8 mouse cellular contexts compared by ENCODE assay signal in genomic region chr11:95713811-95714241, GRCm38 (mm10). TPM values are rescaled to one million over a fixed set of nuclear protein-coding genes. Genes with fewer than 3 reads are reported as not detected.
A peak's percentile ranks its signal among the peaks of the same experiment; 100 is the strongest.
DNase-seq lines count a peak whose midpoint lies in the region; ATAC-seq and TF ChIP-seq lines count a peak whose summit lies in the region.

No protein-coding gene starts in this region.

- H3K27ac ChIP-seq in heart, embryonic 10.5 days = peak overlapping the region; percentile 98
- H3K27ac ChIP-seq in liver, adult 2 months (replicated peaks; ENCODE audit: insufficient read depth, low read depth, low read length) = peak overlapping the region; percentile 80; the same call in 1 of the 2 replicates
- H3K27ac ChIP-seq in midbrain, postnatal 0 days (ENCODE audit: low read depth, low read length) = peak overlapping the region; percentile 97; the same call in 1 of the 2 replicates

- TF ChIP-seq CTCF in liver, adult 2 months (IDR thresholded peaks at IDR 0.05; ENCODE audit: low read depth, low read length) = no peak
- no peak for TF ChIP-seq CTCF in midbrain, postnatal 0 days (IDR thresholded peaks at IDR 0.05)

- H3K4me3 ChIP-seq in heart, embryonic 10.5 days = peak overlapping the region; percentile 94
- H3K4me3 ChIP-seq in liver, adult 2 months (ENCODE audit: insufficient read depth, low read depth, low read length) = peak overlapping the region; percentile 75
- peak overlapping the region; percentile 63 for H3K4me3 ChIP-seq in midbrain, postnatal 0 days (ENCODE audit: low read depth, low read length)

- no peak for TF ChIP-seq POLR2A in liver, adult 2 months (IDR thresholded peaks at IDR 0.05; ENCODE audit: extremely low read depth, insufficient read depth, low read length)

- H3K9me3 ChIP-seq in heart, embryonic 10.5 days = no peaks in the 10 kb centered on the region
- H3K9me3 ChIP-seq in midbrain, postnatal 0 days (ENCODE audit: low read length) = no peaks in the 10 kb centered on the region

- intact Hi-C loops in heart, postnatal 10 days (cut with DNase I) = loop anchor here (2.0 kb wide), 1 partner anchor 37 kb away; no protein-coding TSS in a partner anchor

- peaks cover 15% of the 10 kb centered on the region for H3K4me1 ChIP-seq in heart, embryonic 10.5 days
- peaks cover 15% of the 10 kb centered on the region for H3K4me1 ChIP-seq in liver, adult 2 months (ENCODE audit: control insufficient read depth, insufficient read depth, low read length)
- peaks cover 9% of the 10 kb centered on the region for H3K4me1 ChIP-seq in midbrain, postnatal 0 days (ENCODE audit: insufficient read depth, low read length)

- peak overlapping the region; percentile 96 for H3K9ac ChIP-seq in liver, adult 2 months (ENCODE audit: low read depth, low read length)
- H3K9ac ChIP-seq in midbrain, postnatal 0 days (replicated peaks; ENCODE audit: low read length, poor library complexity, severe bottlenecking) = peak overlapping the region; percentile 97

- no peak for DNase-seq in heart, embryonic 10.5 days (ENCODE audit: low spot score)
- DNase-seq in heart, postnatal 10 days = no peak
- peak; percentile 39 for DNase-seq in MEL-GATA-1-ER (ENCODE audit: extremely low read depth, low read depth)
- DNase-seq in liver, adult 2 months (ENCODE audit: extremely low read depth, low read depth, low spot score) = peak; percentile 33
- DNase-seq in midbrain, postnatal 0 days (ENCODE audit: low spot score) = peak; percentile 19
- DNase-seq in B cell, adult 2 months = no peak

- no peaks in the 10 kb centered on the region for H3K27me3 ChIP-seq in heart, embryonic 10.5 days (ENCODE audit: insufficient read depth, poor library complexity, severe bottlenecking)
- no peaks in the 10 kb centered on the region for H3K27me3 ChIP-seq in liver, adult 2 months (ENCODE audit: control insufficient read depth, insufficient read depth, low read length)
- no peaks in the 10 kb centered on the region for H3K27me3 ChIP-seq in midbrain, postnatal 0 days (ENCODE audit: insufficient read depth, low read length)

- peak overlapping the region; percentile 84 for H3K4me2 ChIP-seq in midbrain, postnatal 0 days (ENCODE audit: low read depth, low read length, poor library complexity, severe bottlenecking)

- no peaks in the 10 kb centered on the region for H3K36me3 ChIP-seq in heart, embryonic 10.5 days
- no peaks in the 10 kb centered on the region for H3K36me3 ChIP-seq in liver, adult 2 months (ENCODE audit: control insufficient read depth, insufficient read depth, low read length)
- no peaks in the 10 kb centered on the region for H3K36me3 ChIP-seq in midbrain, postnatal 0 days (ENCODE audit: insufficient read depth, low read length)

- peaks cover 26% of the 10 kb centered on the region; the same call in 1 of the 2 replicates for H3K79me2 ChIP-seq in liver, adult 2 months (ENCODE audit: control insufficient read depth, insufficient read depth, low read length)

- under 1% methylated on average over 13 of the region's 13 CpGs for WGBS in heart, embryonic 10.5 days
- WGBS in liver, adult 2 months = under 1% methylated on average over 13 of the region's 13 CpGs
- under 1% methylated on average over 13 of the region's 13 CpGs for WGBS in midbrain, postnatal 0 days

- peak; percentile 55 for ATAC-seq in granulocyte monocyte progenitor cell, adult 5-6 weeks (replicated peaks; ENCODE audit: poor library complexity, severe bottlenecking)
- peak; percentile 10; the same call in 1 of the 2 replicates for ATAC-seq in midbrain, postnatal 0 days (ENCODE audit: low FRiP score)
- no peak for ATAC-seq in frontal cortex, adult (ENCODE audit: low TSS enrichment)

RNA-seq across cellular contexts. Expression of gene Zfp652, which starts 1.4 kb away (rescaled TPM):
- polyA plus RNA-seq in heart, embryonic 10.5 days (2016; fragmentation: Nextera tagmentation; extraction: Ambion mirVana) = 11.7 and 14.2 TPM in 2 replicates
- 10 to 100 TPM; 48.9 to 52.2 TPM for total RNA-seq in heart, postnatal 10 days (2021)
- total RNA-seq in granulocyte monocyte progenitor cell, adult 5-6 weeks (2014; fragmentation: Nextera tagmentation) = 39.1 and 39.4 TPM in 2 replicates
- 17.7 and 18.5 TPM in 2 replicates for total RNA-seq in granulocyte monocyte progenitor cell, adult 5-6 weeks (2017)
- total RNA-seq in liver, adult 2 months (2014; rRNA removed) = 9.1 and 12.7 TPM in 2 replicates
- polyA plus RNA-seq in liver, adult 2 months (2012; rRNA removed) = 10.5 and 11.1 TPM in 2 replicates
- total RNA-seq in midbrain, postnatal 0 days (2014; rRNA removed) = 25.3 and 25.7 TPM in 2 replicates
- 12.6 and 13.2 TPM in 2 replicates for polyA plus RNA-seq in midbrain, postnatal 0 days (2015; fragmentation: Nextera tagmentation; extraction: Ambion mirVana)

RNA-seq across cellular contexts. Expression of gene B130006D01Rik, which starts 9.6 kb away (rescaled TPM):
- polyA plus RNA-seq in heart, embryonic 10.5 days (2016; fragmentation: Nextera tagmentation; extraction: Ambion mirVana) = 0.97 and 1.9 TPM in 2 replicates
- under 1 TPM; 0.47 to 0.79 TPM for total RNA-seq in heart, postnatal 10 days (2021)
- 4.4 and 5.7 TPM in 2 replicates for total RNA-seq in granulocyte monocyte progenitor cell, adult 5-6 weeks (2014; fragmentation: Nextera tagmentation)
- total RNA-seq in granulocyte monocyte progenitor cell, adult 5-6 weeks (2017) = 1.0 and 1.2 TPM in 2 replicates
- total RNA-seq in liver, adult 2 months (2014; rRNA removed) = 1.0 and 1.9 TPM in 2 replicates
- polyA plus RNA-seq in liver, adult 2 months (2012; rRNA removed) = 0.02 and 0.10 TPM in 2 replicates
- total RNA-seq in midbrain, postnatal 0 days (2014; rRNA removed) = 0.66 and 2.1 TPM in 2 replicates
- polyA plus RNA-seq in midbrain, postnatal 0 days (2015; fragmentation: Nextera tagmentation; extraction: Ambion mirVana) = 0.32 and 0.51 TPM in 2 replicates

RNA-seq across cellular contexts. Expression of gene Phb, which starts 47.1 kb away (rescaled TPM):
- 320 and 328 TPM in 2 replicates for polyA plus RNA-seq in heart, embryonic 10.5 days (2016; fragmentation: Nextera tagmentation; extraction: Ambion mirVana)
- 100 to 1,000 TPM; 337 to 343 TPM for total RNA-seq in heart, postnatal 10 days (2021)
- total RNA-seq in granulocyte monocyte progenitor cell, adult 5-6 weeks (2014; fragmentation: Nextera tagmentation) = 98.4 and 108 TPM in 2 replicates
- 158 and 163 TPM in 2 replicates for total RNA-seq in granulocyte monocyte progenitor cell, adult 5-6 weeks (2017)
- 137 and 153 TPM in 2 replicates for total RNA-seq in liver, adult 2 months (2014; rRNA removed)
- polyA plus RNA-seq in liver, adult 2 months (2012; rRNA removed) = 171 and 189 TPM in 2 replicates
- total RNA-seq in midbrain, postnatal 0 days (2014; rRNA removed) = 132 and 137 TPM in 2 replicates
- 207 and 222 TPM in 2 replicates for polyA plus RNA-seq in midbrain, postnatal 0 days (2015; fragmentation: Nextera tagmentation; extraction: Ambion mirVana)

Comparison
In these comparisons a context has a peak if more than half of its experiments do, and no peak if none do; other contexts are left out.
1. DNase-seq: peak in MEL-GATA-1-ER (single experiment), liver, adult 2 months (single experiment) and midbrain, postnatal 0 days (single experiment); none in heart, embryonic 10.5 days (single experiment), heart, postnatal 10 days (0 of 2) and B cell, adult 2 months (0 of 2).
2. Peak in every context shown above with its lines, with median percentiles within 50 percentile points of each other: H3K27ac ChIP-seq and H3K4me3 ChIP-seq.